Mouse (Mus musculus) retina, embryonic 14.5 days (tissue): Measurements from ENCODE around the gene Wdr77.
A peak's percentile ranks its signal among the peaks of the same experiment; 100 is the strongest.
"Not testable (repeated sequence)": the region's sequence is repeated elsewhere in the genome, so short reads cannot be mapped to it uniquely, and the experiment has no call there.

Experiments
- DNase-seq: peaks from one replicate; pipeline ENCODE4 v3.0.0-alpha.2; 2015; ENCODE audit warnings: low spot score

Gene Wdr77

GRCm38 (mm10) chr3:105958974-105959580, at the start of gene Wdr77:
Gene Wdr77, plus strand, starts transcription at chr3:105959369.
- peak; percentile 99 for DNase-seq

- no peak for DNase-seq
These were observed 48.5 kb upstream of the Wdr77 start for GRCm38 (mm10) chr3:105910519-105911190.

GRCm38 (mm10) chr3:105912097-105912880, 46.9 kb upstream of the Wdr77 start:
- no peak for DNase-seq

GRCm38 (mm10) chr3:105913839-105914681, 45.1 kb upstream of the Wdr77 start:
- DNase-seq = no peak

- no peak for DNase-seq
These were observed 43.9 kb upstream of the Wdr77 start for GRCm38 (mm10) chr3:105915281-105915680.

- not testable (repeated sequence) for DNase-seq
These were observed 42.7 kb upstream of the Wdr77 start for GRCm38 (mm10) chr3:105916455-105916854.

GRCm38 (mm10) chr3:105917656-105918354, 41.4 kb upstream of the Wdr77 start:
- DNase-seq = no peak

- DNase-seq = no peak
These were observed 40.8 kb upstream of the Wdr77 start for GRCm38 (mm10) chr3:105918355-105918745.

- not testable (repeated sequence) for DNase-seq
These were observed 38.4 kb upstream of the Wdr77 start for GRCm38 (mm10) chr3:105920743-105921142.

GRCm38 (mm10) chr3:105921959-105922358, 37.2 kb upstream of the Wdr77 start:
- DNase-seq = no peak

GRCm38 (mm10) chr3:105924616-105925015, 34.6 kb upstream of the Wdr77 start:
- no peak for DNase-seq

- no peak for DNase-seq
These were observed 31.5 kb upstream of the Wdr77 start for GRCm38 (mm10) chr3:105927561-105928194.

- no peak for DNase-seq
These were observed 31.0 kb upstream of the Wdr77 start for GRCm38 (mm10) chr3:105928195-105928569.

GRCm38 (mm10) chr3:105928781-105929180, 30.4 kb upstream of the Wdr77 start:
- DNase-seq = no peak

- no peak for DNase-seq
These were observed 29.3 kb upstream of the Wdr77 start for GRCm38 (mm10) chr3:105929821-105930220.

GRCm38 (mm10) chr3:105931095-105931494, 28.1 kb upstream of the Wdr77 start:
- no peak for DNase-seq

GRCm38 (mm10) chr3:105932240-105933071, 26.7 kb upstream of the Wdr77 start, which contains the start of gene I830077J02Rik:
Gene I830077J02Rik, minus strand, starts transcription at chr3:105932664.
- no peak for DNase-seq

- no peak for DNase-seq
These were observed 25.2 kb upstream of the Wdr77 start for GRCm38 (mm10) chr3:105933926-105934325.

GRCm38 (mm10) chr3:105935033-105935432, 24.1 kb upstream of the Wdr77 start:
- DNase-seq = no peak

- DNase-seq = no peak
These were observed 23.1 kb upstream of the Wdr77 start for GRCm38 (mm10) chr3:105936111-105936510.
